Mouse (Mus musculus) heart, embryonic 16.5 days (tissue): ENCODE measurements at regions not wholly inside any gene's neighbourhood (a gene's known extent, or its start where the extent isn't known, plus 50 kb on each side); places are given as distances from the start of the nearest gene placed in this dataset.

Source experiments
- ATAC-seq: fragments of 200-750 bp; cut with Nextera tagmentation; replicated peaks from 2 replicates; pipeline ENCODE4 v1.8.0; 2017; ENCODE audit warnings: moderate number of reproducible peaks; ENCODE audit not compliant: insufficient read depth, low FRiP score; ENCODE audit errors: extremely low read depth
- H3K27ac ChIP-seq: fragments of 300-500 bp; sonication (generic); 2 replicates; pipeline ENCODE4 v1.5.1; 2014; ENCODE audit warnings: mild to moderate bottlenecking, low read length, control low read depth, moderate library complexity
- H3K27me3 ChIP-seq: fragments of 300-500 bp; sonication (generic); 2 replicates; pipeline ENCODE4 v1.6.1; 2014; ENCODE audit warnings: low read length, mixed read lengths; ENCODE audit not compliant: control insufficient read depth, insufficient read depth
- H3K36me3 ChIP-seq: fragments of 300-500 bp; sonication (generic); 2 replicates; pipeline ENCODE4 v1.6.1; 2014; ENCODE audit not compliant: control insufficient read depth, insufficient read depth
- H3K4me1 ChIP-seq: fragments of 300-500 bp; sonication (generic); 2 replicates; pipeline ENCODE4 v1.6.1; 2014; ENCODE audit warnings: low read length, mixed read lengths; ENCODE audit not compliant: control insufficient read depth, insufficient read depth
- H3K4me2 ChIP-seq: fragments of 300-500 bp; sonication (generic); 2 replicates; pipeline ENCODE4 v1.6.1; 2014; ENCODE audit warnings: low read depth, mild to moderate bottlenecking, control low read depth, low read length
- H3K4me3 ChIP-seq: fragments of 300-500 bp; sonication (generic); 2 replicates; pipeline ENCODE4 v1.5.1; 2014; ENCODE audit warnings: mild to moderate bottlenecking, control low read depth, low read length
- H3K9ac ChIP-seq: fragments of 300-500 bp; sonication (generic); 2 replicates; pipeline ENCODE4 v1.6.1; 2014; ENCODE audit warnings: low read length, control low read depth
- H3K9me3 ChIP-seq: fragments of 300-500 bp; sonication (generic); replicated peaks from 2 replicates; pipeline ENCODE4 v1.6.1; 2016; ENCODE audit warnings: low read length; ENCODE audit not compliant: control insufficient read depth
- WGBS: fragments of 180-500 bp; shearing (Covaris S2); extraction: QIAGEN DNeasy Blood & Tissue Kit; methylation state at CpG from one replicate; pipeline ENCODE4 v1.1.7; 2014; 5-methylcytosine and 5-hydroxymethylcytosine counted together

- ATAC-seq, result 0 out of 2 replicates have a peak, but pooled peaks have one; percentile 8
- WGBS, result 62% methylated on average over 12 of the region's 12 CpGs
Observed at GRCm38 (mm10) chr12:20231528-20231927, 277.2 kb downstream of the Gm21863 start.

GRCm38 (mm10) chr12:20231986-20232541 is 277.8 kb downstream of the Gm21863 start:
- ATAC-seq, result 0 out of 2 replicates have a peak, but pooled peaks have one; percentile 25
- peaks cover 72% of the 10 kb centered on the region for H3K9me3 ChIP-seq
- no peaks in the 10 kb centered on the region for H3K4me1 ChIP-seq
- no peak overlapping the region for H3K4me3 ChIP-seq
- H3K4me2 ChIP-seq, result no peak overlapping the region
- WGBS, result 65% methylated on average over 14 of the region's 14 CpGs
- no peaks in the 10 kb centered on the region for H3K36me3 ChIP-seq
- no peaks in the 10 kb centered on the region for H3K27me3 ChIP-seq
- no peak overlapping the region for H3K27ac ChIP-seq
- no peak overlapping the region for H3K9ac ChIP-seq

More at GRCm38 (mm10) chr12:20231528-20231927, 277.2 kb downstream of the Gm21863 start:
- Histone ChIP-seq H3K4me2 (no peak overlapping the region), H3K4me1 (no peaks in the 10 kb centered on the region), H3K9me3 (peaks cover 77% of the 10 kb centered on the region), H3K27ac (no peak overlapping the region), H3K9ac (no peak overlapping the region), H3K36me3 (no peaks in the 10 kb centered on the region), H3K4me3 (no peak overlapping the region), H3K27me3 (no peaks in the 10 kb centered on the region)

GRCm38 (mm10) chr12:20232746-20233453 is 278.6 kb downstream of the Gm21863 start:
- Histone ChIP-seq H3K4me2 (no peak overlapping the region), H3K9me3 (peaks cover 64% of the 10 kb centered on the region), H3K36me3 (no peaks in the 10 kb centered on the region), H3K4me1 (no peaks in the 10 kb centered on the region), H3K27me3 (no peaks in the 10 kb centered on the region), H3K9ac (no peak overlapping the region), H3K4me3 (no peak overlapping the region), H3K27ac (no peak overlapping the region)
- peak; percentile 43 for ATAC-seq
- 62% methylated on average over 32 of the region's 32 CpGs for WGBS

- 0 out of 2 replicates have a peak, but pooled peaks have one; percentile 24 for ATAC-seq
- Histone ChIP-seq H3K27ac (no peak overlapping the region), H3K4me3 (no peak overlapping the region), H3K4me1 (no peaks in the 10 kb centered on the region), H3K4me2 (no peak overlapping the region), H3K9me3 (peaks cover 58% of the 10 kb centered on the region), H3K9ac (no peak overlapping the region), H3K27me3 (no peaks in the 10 kb centered on the region), H3K36me3 (no peaks in the 10 kb centered on the region)
- WGBS, result 60% methylated on average over 17 of the region's 17 CpGs
Observed at GRCm38 (mm10) chr12:20233454-20233831, 279.1 kb downstream of the Gm21863 start.

- Histone ChIP-seq H3K4me3 (no peak overlapping the region), H3K9ac (no peak overlapping the region), H3K9me3 (peaks cover 54% of the 10 kb centered on the region), H3K4me1 (no peaks in the 10 kb centered on the region), H3K36me3 (no peaks in the 10 kb centered on the region), H3K27me3 (no peaks in the 10 kb centered on the region), H3K4me2 (no peak overlapping the region), H3K27ac (no peak overlapping the region)
- WGBS, result 69% methylated on average over 25 of the region's 25 CpGs
- ATAC-seq, result peak; percentile 5; the same call in 1 of the 2 replicates
Observed at GRCm38 (mm10) chr12:20233871-20234307, 279.6 kb downstream of the Gm21863 start.
